In genomic region chr9:114710345-114710744, GRCm38 (mm10) we compare ENCODE assay signal across 9 mouse cellular contexts. TPM values are rescaled to one million over a fixed set of nuclear protein-coding genes. Genes with fewer than 3 reads are reported as not detected.
DNase-seq lines count a peak whose midpoint lies in the region; ATAC-seq lines count a peak whose summit lies in the region.
"Had no signal": no experiment of that assay in that cellular context is flagged by ENCODE, and none has a peak within 500 bp of the region (broad histone marks: within the 10 kb centered on the region; RNA-seq: fewer than 3 reads in every experiment).

No protein-coding gene starts in this region.

- H3K27me3 ChIP-seq in limb, embryonic 11.5 days (ENCODE audit: control insufficient read depth, insufficient read depth, low read length) = no peaks in the 10 kb centered on the region
- H3K27me3 ChIP-seq: liver, embryonic 13.5 days had no signal

- peaks cover 12% of the 10 kb centered on the region; the same call in 1 of the 2 replicates for H3K36me3 ChIP-seq in limb, embryonic 11.5 days (ENCODE audit: control insufficient read depth, insufficient read depth, low read length)

- H3K4me2 ChIP-seq in limb, embryonic 11.5 days (ENCODE audit: low read depth, severe bottlenecking) = no peak overlapping the region
- H3K4me2 ChIP-seq: liver, embryonic 13.5 days had no signal

- peak; percentile 34 for DNase-seq in heart, postnatal 4 days
- DNase-seq in heart, postnatal 25 days (ENCODE audit: low spot score) = no peak
- DNase-seq in 416B (ENCODE audit: low read depth) (peak; percentile 68), ZHBTc4 (ENCODE audit: low read depth, low spot score) (peak; percentile 82)
- peak; percentile 43 for DNase-seq in limb, embryonic 11.5 days (ENCODE audit: low spot score)
- no peak for DNase-seq in gastrocnemius, postnatal 4 days (ENCODE audit: low spot score in 2 of 2)
- no peak for DNase-seq in adrenal gland, postnatal 10 days
- DNase-seq in heart, postnatal 10 days = no peak
- DNase-seq: liver, embryonic 13.5 days had no signal

- intact Hi-C loops in heart, postnatal 25 days (cut with DNase I) = no loop called here
- intact Hi-C loops in heart, postnatal 10 days (cut with DNase I) = no loop called here

- no peak overlapping the region for H3K4me3 ChIP-seq in limb, embryonic 11.5 days (ENCODE audit: low read depth, low read length)
- H3K4me3 ChIP-seq: liver, embryonic 13.5 days had no signal

- ATAC-seq in limb, embryonic 11.5 days (ENCODE audit: insufficient number of reproducible peaks, low FRiP score, low TSS enrichment, low read depth) = no peak

- WGBS in limb, embryonic 11.5 days = 84% methylated on average over 7 of the region's 7 CpGs

- H3K27ac ChIP-seq in limb, embryonic 11.5 days (replicated peaks; ENCODE audit: low read depth, low read length) = no peak overlapping the region
- H3K27ac ChIP-seq: liver, embryonic 13.5 days had no signal

- no peak overlapping the region for H3K9ac ChIP-seq in limb, embryonic 11.5 days (ENCODE audit: low read length)
- H3K9ac ChIP-seq: liver, embryonic 13.5 days had no signal

- no peaks in the 10 kb centered on the region for H3K9me3 ChIP-seq in limb, embryonic 11.5 days (ENCODE audit: control insufficient read depth, low read length)
- H3K9me3 ChIP-seq: liver, embryonic 13.5 days had no signal

- no peaks in the 10 kb centered on the region for H3K4me1 ChIP-seq in limb, embryonic 11.5 days (ENCODE audit: control insufficient read depth, insufficient read depth, low read length)
- H3K4me1 ChIP-seq: liver, embryonic 13.5 days had no signal

RNA-seq across cellular contexts. Expression of gene Cmtm6, which starts 20.6 kb away (rescaled TPM):
- total RNA-seq in heart, postnatal 4 days (2021) = 10 to 100 TPM; 32.5 to 33.6 TPM
- total RNA-seq in heart, postnatal 25 days (2021) = 10 to 100 TPM; 23.4 to 27.2 TPM
- polyA plus RNA-seq in limb, embryonic 11.5 days (2014; fragmentation: Nextera tagmentation; extraction: Ambion mirVana) = 24.0 and 24.9 TPM in 2 replicates
- total RNA-seq in gastrocnemius, postnatal 4 days (2021) = 10 to 100 TPM; 22.0 to 22.4 TPM
- total RNA-seq in adrenal gland, postnatal 10 days (2021) = 10 to 100 TPM; 59.4 to 61.0 TPM
- 10 to 100 TPM; 34.5 to 37.8 TPM for total RNA-seq in heart, postnatal 10 days (2021)

RNA-seq across cellular contexts. Expression of gene Dync1li1, which starts 21.8 kb away (rescaled TPM):
- 10 to 100 TPM; 77.0 to 77.2 TPM for total RNA-seq in heart, postnatal 4 days (2021)
- 10 to 100 TPM; 72.6 to 75.8 TPM for total RNA-seq in heart, postnatal 25 days (2021)
- 62.1 and 65.6 TPM in 2 replicates for polyA plus RNA-seq in limb, embryonic 11.5 days (2014; fragmentation: Nextera tagmentation; extraction: Ambion mirVana)
- total RNA-seq in gastrocnemius, postnatal 4 days (2021) = 10 to 100 TPM; 44.3 to 46.6 TPM
- total RNA-seq in adrenal gland, postnatal 10 days (2021) = 10 to 100 TPM; 38.3 to 41.0 TPM
- 10 to 100 TPM; 84.8 to 91.7 TPM for total RNA-seq in heart, postnatal 10 days (2021)

Comparison
In these comparisons a context has a peak if more than half of its experiments do, and no peak if none do; other contexts are left out.
1. DNase-seq: peak in heart, postnatal 4 days (single experiment), 416B (single experiment), ZHBTc4 (single experiment) and limb, embryonic 11.5 days (single experiment); none in heart, postnatal 25 days (single experiment), gastrocnemius, postnatal 4 days (0 of 2), adrenal gland, postnatal 10 days (single experiment) and heart, postnatal 10 days (0 of 2).